Mouse (Mus musculus): ENCODE data around the gene Mapk1ip1l.

- no peak for TF ChIP-seq CTCF (IDR thresholded peaks at IDR 0.05; ENCODE audit: borderline replicate concordance, control insufficient read depth, extremely low read depth, insufficient read depth, low read length, poor library complexity)
- TF ChIP-seq POLR2A (IDR thresholded peaks at IDR 0.05; ENCODE audit: control insufficient read depth, extremely low read depth, insufficient read depth, low read length, poor library complexity), result no peak
These were observed 28.4 kb upstream of the Mapk1ip1l start for GRCm38 (mm10) chr14:47269706-47270105.

Measured in thymus, adult 2 months (tissue).